Mouse (Mus musculus) myocyte (in vitro differentiated cells): ENCODE results near the gene Iqcf5.

ENCODE experiments used
- CEBPB ChIP-seq: IDR thresholded peaks from 2 replicates; pipeline ENCODE4 v1.6.1; 2011; ENCODE audit warnings: mild to moderate bottlenecking, moderate library complexity; ENCODE audit not compliant: poor library complexity, insufficient read depth, severe bottlenecking
- E2F4 ChIP-seq: IDR thresholded peaks from one replicate; pipeline ENCODE4 v1.6.1; 2011; ENCODE audit warnings: mild to moderate bottlenecking, control low read depth, moderate library complexity; ENCODE audit not compliant: insufficient read depth
- MAX ChIP-seq: IDR thresholded peaks from one replicate; pipeline ENCODE4 v1.6.1; 2011; ENCODE audit warnings: low read depth, mild to moderate bottlenecking, control low read depth
- MYOD1 ChIP-seq, 3 experiments: IDR thresholded peaks; one replicate each; pipeline ENCODE4 v1.6.1; 2011; ENCODE audit warnings: control low read depth in 2 of 3, low read depth in 2 of 3, mild to moderate bottlenecking in 2 of 3, moderate library complexity in 1 of 3; ENCODE audit not compliant: insufficient read length in 2 of 3, control insufficient read depth in 1 of 3
- MYOG ChIP-seq, 3 experiments: IDR thresholded peaks; one replicate each; pipeline ENCODE4 v1.6.1; 2011; ENCODE audit warnings: control low read depth in 2 of 3, low read depth in 2 of 3, mild to moderate bottlenecking in 2 of 3; ENCODE audit not compliant: insufficient read length in 2 of 3, control insufficient read depth in 1 of 3, insufficient read depth in 1 of 3
- POLR2A ChIP-seq: IDR thresholded peaks from one replicate; pipeline ENCODE4 v1.6.1; 2011; ENCODE audit warnings: low read depth, mild to moderate bottlenecking, control low read depth, moderate library complexity; ENCODE audit not compliant: insufficient read length
- POLR2AphosphoS2 ChIP-seq: IDR thresholded peaks from one replicate; pipeline ENCODE4 v1.6.1; 2011; ENCODE audit warnings: low read depth, control low read depth; ENCODE audit not compliant: insufficient read length
- REST ChIP-seq: IDR thresholded peaks from one replicate; pipeline ENCODE4 v1.6.1; 2011; ENCODE audit warnings: mild to moderate bottlenecking, control low read depth, moderate library complexity; ENCODE audit not compliant: insufficient read depth, insufficient read length
- TCF12 ChIP-seq: IDR thresholded peaks from one replicate; pipeline ENCODE4 v1.6.1; 2011; ENCODE audit warnings: mild to moderate bottlenecking, control low read depth; ENCODE audit not compliant: poor library complexity, insufficient read depth, severe bottlenecking
- TCF3 ChIP-seq: IDR thresholded peaks from one replicate; pipeline ENCODE4 v1.6.1; 2011; ENCODE audit warnings: low read depth, control low read depth; ENCODE audit not compliant: insufficient read length
- USF1 ChIP-seq: IDR thresholded peaks from one replicate; pipeline ENCODE4 v1.6.1; 2011; ENCODE audit warnings: low read depth, mild to moderate bottlenecking, control low read depth, moderate library complexity

- TF ChIP-seq POLR2A (no peak), CEBPB (no peak), MYOG (IDR thresholded peaks at IDR 0.05; ENCODE audit: control insufficient read depth in 1 of 3, insufficient read depth in 1 of 3, insufficient read length in 2 of 3, low read depth in 2 of 3) (no peak), USF1 (no peak), MAX (no peak), REST (no peak), TCF12 (no peak), E2F4 (no peak), TCF3 (no peak), POLR2AphosphoS2 (no peak), MYOD1 (IDR thresholded peaks at IDR 0.05; ENCODE audit: control insufficient read depth in 1 of 3, insufficient read length in 2 of 3, low read depth in 2 of 3) (no peak)
Observed at GRCm38 (mm10) chr9:106466721-106467120, 47.7 kb upstream of the Iqcf5 start.
